24 mouse cellular contexts compared by ENCODE assay signal in the genomic region with DNA sequence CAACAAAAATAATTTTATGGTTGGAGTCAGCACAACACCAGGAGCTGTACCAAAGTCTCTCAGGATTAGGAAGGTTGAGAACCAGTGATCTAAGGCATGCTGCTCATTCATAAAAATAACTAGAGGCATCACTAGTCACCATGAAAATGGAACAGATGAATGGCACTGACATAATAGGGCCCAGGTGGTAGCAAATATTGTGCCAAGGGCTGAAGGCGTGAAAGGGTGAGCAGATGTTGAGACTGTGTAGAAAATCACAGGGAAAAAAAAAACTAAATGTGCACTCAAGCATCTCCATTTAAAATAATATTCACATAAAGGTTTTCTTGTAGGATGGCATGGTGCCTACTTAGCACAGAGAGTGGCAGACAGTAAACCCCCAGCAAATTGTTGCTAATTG. TPM values are rescaled to one million over a fixed set of nuclear protein-coding genes. Genes with fewer than 3 reads are reported as not detected.
DNase-seq lines count a peak whose midpoint lies in the region; ATAC-seq and TF ChIP-seq lines count a peak whose summit lies in the region.
"Had no signal": no experiment of that assay in that cellular context is flagged by ENCODE, and none has a peak within 500 bp of the region (broad histone marks: within the 10 kb centered on the region; RNA-seq: fewer than 3 reads in every experiment).

No protein-coding gene starts in this region.

- no peaks in the 10 kb centered on the region for H3K9me3 ChIP-seq in forebrain, embryonic 13.5 days (replicated peaks)
- H3K9me3 ChIP-seq in forebrain, postnatal 0 days (ENCODE audit: low read length) = no peaks in the 10 kb centered on the region
- no peaks in the 10 kb centered on the region for H3K9me3 ChIP-seq in forebrain, embryonic 16.5 days (ENCODE audit: control insufficient read depth, low read length)
- H3K9me3 ChIP-seq in forebrain, embryonic 11.5 days (ENCODE audit: control insufficient read depth, low read length) = no peaks in the 10 kb centered on the region
- no peaks in the 10 kb centered on the region for H3K9me3 ChIP-seq in midbrain, postnatal 0 days (ENCODE audit: low read length)
- no peaks in the 10 kb centered on the region for H3K9me3 ChIP-seq in midbrain, embryonic 10.5 days (replicated peaks)
- H3K9me3 ChIP-seq: heart, embryonic 12.5 days; heart, embryonic 15.5 days; hindbrain, embryonic 10.5 days had no signal

- no peaks in the 10 kb centered on the region for H3K27me3 ChIP-seq in forebrain, embryonic 13.5 days
- H3K27me3 ChIP-seq in forebrain, postnatal 0 days (ENCODE audit: insufficient read depth, low read length) = no peaks in the 10 kb centered on the region
- H3K27me3 ChIP-seq in forebrain, embryonic 16.5 days (replicated peaks; ENCODE audit: control insufficient read depth, insufficient read depth, low read length) = no peaks in the 10 kb centered on the region
- no peaks in the 10 kb centered on the region for H3K27me3 ChIP-seq in forebrain, embryonic 11.5 days (ENCODE audit: control insufficient read depth, insufficient read depth, low read length)
- no peaks in the 10 kb centered on the region for H3K27me3 ChIP-seq in midbrain, postnatal 0 days (ENCODE audit: insufficient read depth, low read length)
- 0 out of 2 replicates have a peak, but pooled peaks cover 4% of the 10 kb centered on the region for H3K27me3 ChIP-seq in midbrain, embryonic 10.5 days (ENCODE audit: low read depth, poor library complexity, severe bottlenecking)
- H3K27me3 ChIP-seq: heart, embryonic 12.5 days; heart, embryonic 15.5 days had no signal

- no peak for DNase-seq in forebrain, postnatal 0 days
- no peak for DNase-seq in forebrain, embryonic 11.5 days (ENCODE audit: low spot score)
- DNase-seq in midbrain, postnatal 0 days (ENCODE audit: low spot score) = peak; percentile 18
- DNase-seq in midbrain, embryonic 10.5 days (ENCODE audit: low spot score) = no peak
- DNase-seq: adrenal gland, adult 2 months; adrenal gland, postnatal 14 days; cerebellum, adult 11-12 months; cerebellum, adult 9-10 months; cerebellum, postnatal 36 days; gastrocnemius, postnatal 25 days; heart, adult 18-20 months; heart, postnatal 10 days; heart, postnatal 36 days; kidney, adult 2 months had no signal

- 77% methylated on average over 1 of the region's 1 CpGs for WGBS in forebrain, embryonic 13.5 days
- 53% methylated on average over 1 of the region's 1 CpGs for WGBS in forebrain, postnatal 0 days
- 64% methylated on average over 1 of the region's 1 CpGs for WGBS in forebrain, embryonic 16.5 days
- 86% methylated on average over 1 of the region's 1 CpGs for WGBS in forebrain, embryonic 11.5 days
- 65% methylated on average over 1 of the region's 1 CpGs for WGBS in midbrain, postnatal 0 days
- WGBS in midbrain, embryonic 10.5 days = 83% methylated on average over 1 of the region's 1 CpGs

- TF ChIP-seq CTCF in forebrain, postnatal 0 days (IDR thresholded peaks at IDR 0.05; ENCODE audit: low read depth) = no peak
- no peak for TF ChIP-seq CTCF in midbrain, postnatal 0 days (IDR thresholded peaks at IDR 0.05)

- peak; percentile 66 for ATAC-seq in forebrain, embryonic 13.5 days
- ATAC-seq in forebrain, postnatal 0 days = no peak
- peak; percentile 43 for ATAC-seq in forebrain, embryonic 16.5 days
- ATAC-seq in forebrain, embryonic 11.5 days (replicated peaks; ENCODE audit: low FRiP score) = no peak
- no peak for ATAC-seq in midbrain, postnatal 0 days (ENCODE audit: low FRiP score)
- ATAC-seq: CD4-positive, CD25-positive, alpha-beta regulatory T cell, adult 4 months; intestine, postnatal 0 days had no signal

- no peaks in the 10 kb centered on the region for H3K36me3 ChIP-seq in forebrain, embryonic 13.5 days (ENCODE audit: poor library complexity, severe bottlenecking)
- H3K36me3 ChIP-seq in forebrain, postnatal 0 days (ENCODE audit: insufficient read depth) = no peaks in the 10 kb centered on the region
- no peaks in the 10 kb centered on the region for H3K36me3 ChIP-seq in forebrain, embryonic 16.5 days (ENCODE audit: control insufficient read depth, insufficient read depth)
- H3K36me3 ChIP-seq in forebrain, embryonic 11.5 days (ENCODE audit: control insufficient read depth, insufficient read depth, low read length) = no peaks in the 10 kb centered on the region
- no peaks in the 10 kb centered on the region for H3K36me3 ChIP-seq in midbrain, postnatal 0 days (ENCODE audit: insufficient read depth, low read length)
- H3K36me3 ChIP-seq in midbrain, embryonic 10.5 days = no peaks in the 10 kb centered on the region
- H3K36me3 ChIP-seq: heart, embryonic 12.5 days; heart, embryonic 15.5 days; hindbrain, embryonic 10.5 days had no signal

- no peak overlapping the region for H3K4me3 ChIP-seq in forebrain, embryonic 13.5 days
- H3K4me3 ChIP-seq in forebrain, postnatal 0 days (ENCODE audit: low read depth, low read length) = no peak overlapping the region
- H3K4me3 ChIP-seq in forebrain, embryonic 16.5 days (replicated peaks; ENCODE audit: low read length) = no peak overlapping the region
- no peak overlapping the region for H3K4me3 ChIP-seq in forebrain, embryonic 11.5 days (ENCODE audit: low read depth, low read length)
- no peak overlapping the region for H3K4me3 ChIP-seq in midbrain, postnatal 0 days (ENCODE audit: low read depth, low read length)
- H3K4me3 ChIP-seq in midbrain, embryonic 10.5 days = no peak overlapping the region
- H3K4me3 ChIP-seq: heart, embryonic 12.5 days; heart, embryonic 15.5 days; hindbrain, embryonic 10.5 days had no signal

- H3K4me2 ChIP-seq in forebrain, embryonic 13.5 days = no peak overlapping the region
- no peak overlapping the region for H3K4me2 ChIP-seq in forebrain, postnatal 0 days (ENCODE audit: low read depth)
- no peak overlapping the region for H3K4me2 ChIP-seq in forebrain, embryonic 16.5 days (ENCODE audit: low read length)
- no peak overlapping the region for H3K4me2 ChIP-seq in forebrain, embryonic 11.5 days (ENCODE audit: low read depth, low read length, severe bottlenecking)
- H3K4me2 ChIP-seq in midbrain, postnatal 0 days (ENCODE audit: low read depth, low read length, poor library complexity, severe bottlenecking) = no peak overlapping the region
- H3K4me2 ChIP-seq: heart, embryonic 12.5 days; heart, embryonic 15.5 days; hindbrain, embryonic 14.5 days had no signal

- no peak overlapping the region for H3K27ac ChIP-seq in forebrain, embryonic 13.5 days
- H3K27ac ChIP-seq in forebrain, postnatal 0 days (ENCODE audit: low read depth, low read length) = no peak overlapping the region
- no peak overlapping the region for H3K27ac ChIP-seq in forebrain, embryonic 16.5 days (ENCODE audit: low read length)
- no peak overlapping the region for H3K27ac ChIP-seq in forebrain, embryonic 11.5 days (ENCODE audit: low read depth, low read length)
- no peak overlapping the region for H3K27ac ChIP-seq in midbrain, postnatal 0 days (ENCODE audit: low read depth, low read length)
- no peak overlapping the region for H3K27ac ChIP-seq in midbrain, embryonic 10.5 days (replicated peaks)
- H3K27ac ChIP-seq: heart, embryonic 15.5 days; hindbrain, embryonic 10.5 days; hindbrain, embryonic 14.5 days had no signal

- H3K9ac ChIP-seq in forebrain, embryonic 13.5 days = no peak overlapping the region
- H3K9ac ChIP-seq in forebrain, postnatal 0 days = no peak overlapping the region
- no peak overlapping the region for H3K9ac ChIP-seq in forebrain, embryonic 16.5 days (replicated peaks; ENCODE audit: low read depth, low read length)
- H3K9ac ChIP-seq in forebrain, embryonic 11.5 days (ENCODE audit: low read length) = no peak overlapping the region
- no peak overlapping the region for H3K9ac ChIP-seq in midbrain, postnatal 0 days (replicated peaks; ENCODE audit: low read length, poor library complexity, severe bottlenecking)
- H3K9ac ChIP-seq: heart, embryonic 12.5 days; heart, embryonic 15.5 days; hindbrain, embryonic 14.5 days had no signal

- no peaks in the 10 kb centered on the region for H3K4me1 ChIP-seq in forebrain, embryonic 13.5 days
- no peaks in the 10 kb centered on the region for H3K4me1 ChIP-seq in forebrain, postnatal 0 days (ENCODE audit: insufficient read depth)
- H3K4me1 ChIP-seq in forebrain, embryonic 16.5 days (replicated peaks; ENCODE audit: control insufficient read depth, insufficient read depth, low read length) = no peaks in the 10 kb centered on the region
- no peaks in the 10 kb centered on the region for H3K4me1 ChIP-seq in forebrain, embryonic 11.5 days (replicated peaks; ENCODE audit: control insufficient read depth, insufficient read depth, low read length)
- H3K4me1 ChIP-seq in midbrain, postnatal 0 days (ENCODE audit: insufficient read depth, low read length) = no peaks in the 10 kb centered on the region
- no peaks in the 10 kb centered on the region for H3K4me1 ChIP-seq in midbrain, embryonic 10.5 days
- H3K4me1 ChIP-seq: heart, embryonic 12.5 days; heart, embryonic 15.5 days; hindbrain, embryonic 10.5 days had no signal

RNA-seq across cellular contexts. Expression of a gene that starts 19.6 kb away (rescaled TPM):
- 40.2 and 46.4 TPM in 2 replicates for polyA plus RNA-seq in forebrain, embryonic 13.5 days (2015; fragmentation: Nextera tagmentation; extraction: Ambion mirVana)
- total RNA-seq in forebrain, postnatal 0 days (2014; rRNA removed) = 37.3 and 55.2 TPM in 2 replicates
- polyA plus RNA-seq in forebrain, postnatal 0 days (2015; fragmentation: Nextera tagmentation; extraction: Ambion mirVana) = 15.8 and 17.6 TPM in 2 replicates
- 32.4 and 35.6 TPM in 2 replicates for polyA plus RNA-seq in forebrain, embryonic 16.5 days (2015; fragmentation: Nextera tagmentation; extraction: Ambion mirVana)
- 72.6 and 77.6 TPM in 2 replicates for polyA plus RNA-seq in forebrain, embryonic 11.5 days (2014; fragmentation: Nextera tagmentation; extraction: Ambion mirVana)
- 68.9 and 70.5 TPM in 2 replicates for total RNA-seq in midbrain, postnatal 0 days (2014; rRNA removed)
- polyA plus RNA-seq in midbrain, postnatal 0 days (2015; fragmentation: Nextera tagmentation; extraction: Ambion mirVana) = 26.6 and 30.3 TPM in 2 replicates
- 57.1 and 60.6 TPM in 2 replicates for polyA plus RNA-seq in midbrain, embryonic 10.5 days (2016; fragmentation: Nextera tagmentation; extraction: Ambion mirVana)
- total RNA-seq: MEL had no signal
- polyA plus RNA-seq: adrenal gland, adult 2 months; C2C12; CD4-positive, CD25-positive, alpha-beta regulatory T cell, adult 4 months had no signal

Comparison
In these comparisons a context has a peak if more than half of its experiments do, and no peak if none do; other contexts are left out.
1. ATAC-seq: peak in forebrain, embryonic 13.5 days (single experiment) and forebrain, embryonic 16.5 days (single experiment); none in forebrain, postnatal 0 days (single experiment), forebrain, embryonic 11.5 days (single experiment) and midbrain, postnatal 0 days (single experiment).